Mouse (Mus musculus) heart, postnatal 0 days (tissue): Measurements from ENCODE around the gene Cul4a. TPM values are rescaled to one million over a fixed set of nuclear protein-coding genes. Genes with fewer than 3 reads are reported as not detected.

ENCODE experiments used
- ATAC-seq: fragments of 200-750 bp; cut with Nextera tagmentation; 2 replicates; pipeline ENCODE4 v1.8.0; 2017; ENCODE audit warnings: low read depth, moderate number of reproducible peaks, moderate library complexity; ENCODE audit not compliant: insufficient read depth
- DNase-seq: peaks from one replicate; pipeline ENCODE4 v3.0.0-alpha.2; 2016; ENCODE audit warnings: low spot score
- H3K27ac ChIP-seq: fragments of 300-500 bp; sonication (generic); 2 replicates; pipeline ENCODE4 v1.5.1; 2014; ENCODE audit warnings: low read depth, mild to moderate bottlenecking
- H3K27me3 ChIP-seq: fragments of 300-500 bp; sonication (generic); 2 replicates; pipeline ENCODE4 v1.6.1; 2014; ENCODE audit warnings: low read length, mixed read lengths; ENCODE audit not compliant: control insufficient read depth, insufficient read depth
- H3K36me3 ChIP-seq: fragments of 300-500 bp; sonication (generic); replicated peaks from 2 replicates; pipeline ENCODE4 v1.6.1; 2014; ENCODE audit warnings: low read length, mixed read lengths; ENCODE audit not compliant: control insufficient read depth, insufficient read depth
- H3K4me1 ChIP-seq: fragments of 300-500 bp; sonication (generic); 2 replicates; pipeline ENCODE4 v1.6.1; 2014; ENCODE audit warnings: antibody characterized with exemption; ENCODE audit not compliant: control insufficient read depth, insufficient read depth
- H3K4me2 ChIP-seq: fragments of 300-500 bp; sonication (generic); 2 replicates; pipeline ENCODE4 v1.6.1; 2014; ENCODE audit warnings: low read depth, mild to moderate bottlenecking, low read length, moderate library complexity
- H3K4me3 ChIP-seq: fragments of 300-500 bp; sonication (generic); 2 replicates; pipeline ENCODE4 v1.5.1; 2014; ENCODE audit warnings: low read depth, low read length
- H3K9ac ChIP-seq: fragments of 300-500 bp; sonication (generic); replicated peaks from 2 replicates; pipeline ENCODE4 v1.6.1; 2014; ENCODE audit warnings: low read depth, low read length, mixed read lengths
- H3K9me3 ChIP-seq: fragments of 300-500 bp; sonication (generic); replicated peaks from 2 replicates; pipeline ENCODE4 v1.6.1; 2016; ENCODE audit warnings: low read length; ENCODE audit not compliant: control insufficient read depth
- CTCF ChIP-seq: IDR thresholded peaks from 2 replicates; pipeline ENCODE4 v1.5.1; 2016; ENCODE audit warnings: antibody characterized with exemption, control low read depth, low read depth
- EP300 ChIP-seq: IDR thresholded peaks from 2 replicates; pipeline ENCODE4 v1.6.1; 2016; ENCODE audit warnings: antibody characterized with exemption, low read depth
- WGBS: fragments of 180-500 bp; shearing (Covaris S2); extraction: QIAGEN DNeasy Blood & Tissue Kit; methylation state at CpG from one replicate; pipeline ENCODE4 v1.1.7; 2014; 5-methylcytosine and 5-hydroxymethylcytosine counted together
- polyA plus RNA-seq: library from polyadenylated mRNA; unstranded; fragments of >200 nt; fragmentation: Nextera tagmentation; extraction: Ambion mirVana; gene quantifications from 2 replicates; pipeline ENCODE4 v1.2.1, GENCODE M21; 2015
- total RNA-seq: library from RNA; depleted of rRNA; stranded (reverse); fragments of >200 nt; gene quantifications from 2 replicates; pipeline ENCODE4 v1.2.3, GENCODE M21; 2014; ENCODE audit warnings: low replicate concordance

Cul4a gene
- total and polyA plus RNA-seq, 2 experiments from 2014 or later, result 88.2 to 140 TPM

DNA sequence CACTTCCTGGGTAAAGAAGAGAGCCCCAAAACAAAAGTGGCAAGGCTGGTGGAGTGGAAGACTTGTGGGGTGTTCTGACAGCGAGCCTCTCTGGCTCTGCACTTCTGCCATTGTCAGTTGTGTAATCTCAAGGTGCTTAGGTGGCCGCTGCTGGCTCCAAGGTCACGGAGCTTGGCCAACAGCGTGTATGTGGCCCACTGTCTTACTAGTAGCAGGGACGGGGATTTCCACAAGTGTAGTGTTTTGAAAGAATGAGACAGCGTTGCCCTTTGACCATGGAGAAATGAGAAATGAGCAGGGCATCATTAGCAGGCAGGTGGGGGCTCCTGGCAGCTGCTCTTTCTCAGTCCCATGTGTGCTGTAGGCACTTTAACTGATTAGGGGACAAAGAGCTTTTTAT, 56.7 kb downstream of the Cul4a start:
- Histone ChIP-seq H3K36me3 (peaks cover 18% of the 10 kb centered on the region), H3K9ac (no peak overlapping the region), H3K27ac (0 out of 2 replicates have a peak overlapping the region, but pooled peaks have one; percentile 13), H3K27me3 (no peaks in the 10 kb centered on the region), H3K9me3 (no peaks in the 10 kb centered on the region), H3K4me2 (no peak overlapping the region), H3K4me3 (no peak overlapping the region), H3K4me1 (peaks cover 21% of the 10 kb centered on the region)
- no peak for DNase-seq
- 60% methylated on average over 6 of the region's 6 CpGs for WGBS
- no peak for ATAC-seq
- TF ChIP-seq EP300 (no peak), CTCF (no peak)

GRCm38 (mm10) chr8:13163563-13163962, 58.1 kb downstream of the Cul4a start:
- DNase-seq (no peak), ATAC-seq (no peak)
- Histone ChIP-seq H3K9me3 (no peaks in the 10 kb centered on the region), H3K27ac (no peak overlapping the region), H3K9ac (no peak overlapping the region), H3K4me2 (no peak overlapping the region), H3K4me3 (no peak overlapping the region), H3K27me3 (no peaks in the 10 kb centered on the region), H3K4me1 (peaks cover 19% of the 10 kb centered on the region), H3K36me3 (peaks cover 32% of the 10 kb centered on the region)
- 45% methylated on average over 1 of the region's 1 CpGs for WGBS
- TF ChIP-seq CTCF (no peak), EP300 (no peak)

DNA sequence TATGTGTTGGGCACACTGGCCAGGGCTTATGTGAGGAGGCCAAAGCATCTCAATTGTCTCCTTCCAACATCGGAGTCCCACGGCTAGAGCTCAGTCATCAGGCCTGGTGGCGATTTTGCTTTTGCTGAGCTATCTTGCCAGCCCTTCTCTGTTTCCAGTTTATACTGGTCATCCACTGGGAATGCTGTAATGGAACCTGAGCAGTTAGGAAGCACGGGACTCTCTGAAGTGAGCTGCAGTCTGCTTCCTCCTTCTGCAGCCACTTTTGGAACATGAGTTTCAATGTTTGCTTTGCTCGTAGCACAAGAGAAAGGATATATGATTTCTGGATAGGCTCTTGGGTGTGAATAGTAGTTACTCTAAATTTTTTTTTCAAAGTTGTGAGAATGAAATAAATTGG, 58.9 kb downstream of the Cul4a start:
- ATAC-seq, result no peak
- H3K4me3 ChIP-seq, result no peak overlapping the region
- DNase-seq, result no peak
- H3K4me1 ChIP-seq, result peaks cover 22% of the 10 kb centered on the region
- no peak overlapping the region for H3K4me2 ChIP-seq
- no peak overlapping the region for H3K27ac ChIP-seq
- TF ChIP-seq EP300 (no peak), CTCF (no peak)
- peaks cover 40% of the 10 kb centered on the region for H3K36me3 ChIP-seq
- no peak overlapping the region for H3K9ac ChIP-seq
- H3K9me3 ChIP-seq, result no peaks in the 10 kb centered on the region
- 63% methylated on average over 5 of the region's 5 CpGs for WGBS
- no peaks in the 10 kb centered on the region for H3K27me3 ChIP-seq

DNA sequence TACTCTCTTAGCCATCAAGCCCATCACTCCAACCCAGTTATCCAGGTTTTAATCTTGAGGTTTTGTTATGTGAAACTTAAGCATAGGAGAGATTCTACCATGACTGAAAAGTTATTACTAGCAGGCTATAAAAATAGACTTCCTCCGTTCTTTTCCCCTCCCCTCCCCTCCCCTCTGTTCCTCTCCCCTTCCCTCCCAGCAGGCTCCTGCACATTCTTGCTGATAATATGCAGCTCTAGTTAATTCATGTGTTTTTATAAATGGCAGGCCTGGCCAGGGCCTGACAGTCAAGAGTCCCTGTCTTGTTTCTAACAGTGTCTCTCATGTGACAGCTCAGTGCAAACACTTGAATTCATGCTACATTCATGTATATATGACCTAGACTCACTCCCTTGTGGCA, 65.1 kb downstream of the Cul4a start:
- ATAC-seq (peak; percentile 62), DNase-seq (peak; percentile 64)
- no peaks in the 10 kb centered on the region for H3K27me3 ChIP-seq
- no peak overlapping the region for H3K9ac ChIP-seq
- TF ChIP-seq CTCF (no peak), EP300 (no peak)
- H3K9me3 ChIP-seq, result no peaks in the 10 kb centered on the region
- 0 out of 2 replicates have a peak overlapping the region, but pooled peaks have one; percentile 7 for H3K4me2 ChIP-seq
- 10% methylated on average over 1 of the region's 1 CpGs for WGBS
- peak overlapping the region; percentile 70 for H3K27ac ChIP-seq
- H3K4me3 ChIP-seq, result no peak overlapping the region
- peaks cover 94% of the 10 kb centered on the region for H3K36me3 ChIP-seq
- peaks cover 14% of the 10 kb centered on the region for H3K4me1 ChIP-seq

DNA sequence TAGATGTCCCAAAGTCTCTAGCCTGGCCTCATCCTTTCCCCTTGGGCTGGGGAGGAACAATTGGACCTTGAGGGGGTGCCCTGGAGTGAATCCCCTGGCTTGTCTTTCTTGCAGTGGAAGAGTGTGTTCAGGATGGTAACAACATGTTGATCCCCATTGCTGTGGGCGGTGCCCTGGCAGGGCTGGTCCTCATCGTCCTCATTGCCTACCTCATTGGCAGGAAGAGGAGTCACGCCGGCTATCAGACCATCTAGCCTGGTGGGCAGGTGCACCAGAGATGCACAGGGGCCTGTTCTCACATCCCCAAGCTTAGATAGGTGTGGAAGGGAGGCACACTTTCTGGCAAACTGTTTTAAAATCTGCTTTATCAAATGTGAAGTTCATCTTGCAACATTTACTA, 68.9 kb downstream of the Cul4a start:
- peaks cover 73% of the 10 kb centered on the region for H3K36me3 ChIP-seq
- no peak overlapping the region for H3K27ac ChIP-seq
- H3K27me3 ChIP-seq, result no peaks in the 10 kb centered on the region
- no peaks in the 10 kb centered on the region for H3K9me3 ChIP-seq
- H3K4me1 ChIP-seq, result peaks cover 9% of the 10 kb centered on the region
- ATAC-seq (no peak), DNase-seq (no peak)
- no peak for TF ChIP-seq CTCF
- TF ChIP-seq EP300, result no peak
- H3K4me2 ChIP-seq, result no peak overlapping the region
- H3K9ac ChIP-seq, result no peak overlapping the region
- WGBS, result 89% methylated on average over 4 of the region's 4 CpGs
- no peak overlapping the region for H3K4me3 ChIP-seq

- ATAC-seq (no peak), DNase-seq (no peak)
- no peak overlapping the region for H3K9ac ChIP-seq
- WGBS, result 85% methylated on average over 4 of the region's 4 CpGs
- no peak overlapping the region for H3K4me2 ChIP-seq
- peaks cover 10% of the 10 kb centered on the region; the same call in 1 of the 2 replicates for H3K4me1 ChIP-seq
- TF ChIP-seq EP300 (no peak), CTCF (no peak)
- no peaks in the 10 kb centered on the region for H3K27me3 ChIP-seq
- H3K27ac ChIP-seq, result no peak overlapping the region
- no peaks in the 10 kb centered on the region for H3K9me3 ChIP-seq
- H3K36me3 ChIP-seq, result peaks cover 70% of the 10 kb centered on the region
- H3K4me3 ChIP-seq, result no peak overlapping the region
These were observed 69.4 kb downstream of the Cul4a start for GRCm38 (mm10) chr8:13174811-13175210.
